Mouse (Mus musculus) heart, postnatal 4 days (tissue): ENCODE data around the gene Cpz. TPM values are rescaled to one million over a fixed set of nuclear protein-coding genes. Genes with fewer than 3 reads are reported as not detected.

Experiments used
- DNase-seq: peaks from one replicate; pipeline ENCODE4 v3.0.0; 2021
- total RNA-seq, 2 experiments: library from RNA; stranded (reverse); gene quantifications; 2 replicates each; pipeline ENCODE4 v1.2.3; 2021

The Cpz gene
- 1 to 10 TPM; 3.2 to 3.6 TPM for total RNA-seq

DNA sequence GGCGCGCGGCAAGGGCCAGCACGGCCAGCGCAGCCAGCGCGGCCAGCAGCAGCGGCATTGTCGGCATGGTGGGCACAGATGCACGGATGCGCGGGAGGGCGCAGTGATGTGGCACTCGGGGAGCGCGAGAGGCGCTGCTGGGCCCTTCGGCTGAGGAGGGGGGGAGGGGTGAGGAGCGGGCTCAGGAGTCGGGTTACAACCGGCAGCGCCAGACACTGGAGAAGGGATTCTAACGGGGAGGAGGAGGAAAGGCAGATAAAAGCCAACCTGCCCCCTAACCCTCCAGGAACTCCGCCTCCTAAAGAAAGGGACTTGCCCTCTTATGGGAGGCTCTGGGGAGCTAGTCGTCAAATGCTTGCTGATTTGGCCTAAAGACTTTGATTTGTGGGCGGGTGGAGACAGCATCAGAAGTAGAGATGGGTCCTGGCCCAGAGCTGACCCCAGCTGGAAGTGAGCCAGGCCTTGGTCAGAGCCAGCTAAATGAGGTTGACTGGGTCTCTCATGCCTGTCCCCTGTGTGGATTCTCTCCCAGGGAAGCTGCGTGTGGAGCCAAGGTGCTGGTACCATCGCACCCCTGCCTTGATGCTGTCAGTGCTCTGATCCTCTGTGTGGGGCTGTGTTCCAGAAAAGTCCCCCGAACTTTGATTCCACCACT, at the start of gene Cpz:
TSS of gene Cpz (minus strand) at position 230 of the 655 bp plus-strand sequence.
- DNase-seq: peak; percentile 68

- DNase-seq: peak; percentile 93
These were observed 49.4 kb upstream of the Cpz start, which contains the start of gene Trmt44 for GRCm38 (mm10) chr5:35574653-35575599. TSS of gene Trmt44 (minus strand) at chr5:35575070.

GRCm38 (mm10) chr5:35571546-35571945, 46.0 kb upstream of the Cpz start:
- no peak for DNase-seq

- no peak for DNase-seq
These were observed 41.1 kb upstream of the Cpz start for GRCm38 (mm10) chr5:35566632-35567031.

DNA sequence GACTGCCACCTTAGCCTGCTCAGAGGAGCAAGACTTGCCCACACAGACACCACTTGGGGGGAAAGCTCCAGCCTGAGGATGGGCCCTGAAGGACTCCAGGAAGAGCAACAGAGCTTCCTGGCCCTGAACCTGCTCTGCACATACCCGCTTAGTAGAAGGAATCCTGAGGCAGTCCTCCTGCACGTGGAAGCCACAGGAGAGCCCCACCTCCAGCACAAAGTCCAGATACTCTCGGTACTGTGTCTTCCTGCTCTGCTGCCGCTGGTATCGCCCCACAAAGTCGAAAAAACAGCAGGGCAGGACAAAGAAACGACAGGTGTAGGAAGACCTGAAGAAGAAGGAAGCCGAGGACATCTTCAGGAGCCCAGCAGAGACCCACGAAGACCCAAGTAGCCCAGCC, 39.7 kb upstream of the Cpz start:
- DNase-seq: no peak

GRCm38 (mm10) chr5:35563449-35563848, 38.0 kb upstream of the Cpz start:
- peak; percentile 87 for DNase-seq

DNA sequence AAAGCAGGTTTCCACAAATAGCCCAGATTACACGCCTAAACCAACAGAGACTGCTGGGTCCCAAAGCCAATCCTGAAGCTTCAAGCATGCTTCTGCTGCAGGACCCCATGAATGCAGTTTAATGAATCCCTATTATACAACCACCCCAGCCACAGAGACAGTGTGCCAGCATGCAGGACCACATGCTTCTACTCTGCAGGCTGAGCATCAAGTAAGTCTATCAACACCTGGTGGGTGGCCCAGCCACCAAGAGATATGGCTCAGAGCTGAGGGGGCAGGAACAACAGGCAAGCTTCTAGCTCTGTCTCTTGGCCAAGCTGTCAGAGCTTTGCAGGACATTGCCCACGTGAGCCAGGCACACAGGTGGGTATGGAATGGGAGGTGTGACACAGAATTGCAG, 37.1 kb upstream of the Cpz start:
- DNase-seq: no peak

- peak; percentile 50 for DNase-seq
These were observed 33.9 kb upstream of the Cpz start for GRCm38 (mm10) chr5:35559447-35559846.

DNA sequence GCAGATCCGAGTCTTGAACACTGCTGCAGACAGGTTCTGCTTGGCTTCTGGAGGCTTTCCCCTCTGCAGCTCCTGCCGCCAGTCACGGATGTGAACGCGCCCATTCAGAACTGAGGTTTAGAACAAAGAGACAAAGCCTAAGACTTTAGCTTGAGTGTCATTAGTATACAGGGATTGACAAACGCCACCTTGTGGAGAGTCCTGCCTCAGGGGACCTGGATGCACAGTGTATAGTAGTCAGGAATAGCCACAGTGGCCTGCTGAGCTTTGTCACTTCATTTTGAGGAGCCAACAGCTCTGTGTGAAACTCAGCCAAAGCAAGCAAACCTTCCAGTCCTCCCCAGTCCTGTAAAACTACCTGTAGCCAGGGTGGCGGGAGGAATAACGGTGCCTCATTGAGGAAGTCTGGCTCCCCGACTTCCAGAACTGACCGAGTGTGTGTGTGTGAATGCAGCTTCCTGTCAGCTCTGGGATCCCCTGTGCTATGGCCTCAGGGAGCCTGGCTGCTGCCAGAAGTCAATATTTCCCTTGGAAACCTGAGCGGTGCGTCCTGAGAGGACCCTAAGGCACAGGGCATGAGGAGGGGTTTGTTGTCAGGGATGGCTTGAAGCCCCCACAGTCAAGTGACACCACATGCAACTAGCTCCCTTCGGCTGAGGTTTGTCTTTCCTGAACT, 32.6 kb upstream of the Cpz start:
- DNase-seq: peak; percentile 37

DNA sequence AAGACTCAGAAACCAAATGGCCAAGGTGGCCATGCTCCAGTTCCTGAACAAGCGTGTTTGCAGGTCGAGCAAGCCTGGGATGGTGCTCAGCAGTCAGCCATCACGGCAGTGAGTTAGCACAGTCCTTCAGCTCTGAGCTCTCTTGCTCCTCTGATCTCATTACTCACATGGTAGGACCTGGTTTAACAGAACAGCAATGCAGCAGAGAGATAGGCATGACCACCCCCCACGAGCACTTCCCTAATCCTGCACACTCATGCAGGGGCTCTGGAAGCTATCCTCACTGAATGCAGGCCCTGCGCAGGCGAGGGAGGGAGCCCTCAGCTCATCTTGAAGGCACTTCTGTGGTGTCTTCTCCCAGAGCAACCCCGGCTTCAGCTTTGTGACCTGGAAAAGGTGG, 30.9 kb upstream of the Cpz start:
- DNase-seq: no peak

DNA sequence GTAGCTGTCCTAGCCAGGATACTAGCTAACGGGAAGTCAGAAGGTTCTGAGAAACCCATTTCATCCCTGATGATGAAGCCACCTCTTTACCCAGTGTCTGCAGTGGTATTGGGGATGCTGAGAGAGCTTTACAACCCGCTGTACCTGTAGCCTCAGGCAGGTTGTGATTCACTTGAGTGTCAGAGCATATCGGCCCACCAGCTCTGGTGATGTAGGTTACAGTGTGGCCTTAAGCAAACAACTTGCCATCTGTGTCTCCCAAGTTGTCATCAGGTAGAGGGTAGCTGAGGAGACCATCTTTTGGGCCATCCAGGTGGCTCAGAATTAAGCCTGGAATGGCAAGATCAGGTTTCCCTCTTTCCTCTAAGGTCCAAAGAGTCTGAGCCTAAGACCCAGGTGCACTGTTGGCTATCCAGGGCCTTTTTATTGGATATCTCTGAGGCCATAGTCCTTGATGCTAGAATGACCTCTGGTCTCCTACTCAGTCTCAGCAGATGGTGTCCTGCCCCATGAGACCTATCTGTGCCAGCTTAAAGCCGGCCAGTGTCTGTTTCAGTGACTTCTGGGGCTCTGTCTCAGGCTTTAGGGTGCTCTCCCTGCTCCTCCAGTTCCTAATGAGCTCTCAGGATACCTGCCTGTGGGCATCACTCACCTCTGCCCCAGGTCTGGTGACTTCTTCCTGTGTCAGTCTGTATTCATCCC, 27.5 kb upstream of the Cpz start:
- DNase-seq: no peak

GRCm38 (mm10) chr5:35551855-35552837, 26.6 kb upstream of the Cpz start:
- no peak for DNase-seq

- no peak for DNase-seq
These were observed 20.6 kb upstream of the Cpz start for GRCm38 (mm10) chr5:35546127-35546526.

DNA sequence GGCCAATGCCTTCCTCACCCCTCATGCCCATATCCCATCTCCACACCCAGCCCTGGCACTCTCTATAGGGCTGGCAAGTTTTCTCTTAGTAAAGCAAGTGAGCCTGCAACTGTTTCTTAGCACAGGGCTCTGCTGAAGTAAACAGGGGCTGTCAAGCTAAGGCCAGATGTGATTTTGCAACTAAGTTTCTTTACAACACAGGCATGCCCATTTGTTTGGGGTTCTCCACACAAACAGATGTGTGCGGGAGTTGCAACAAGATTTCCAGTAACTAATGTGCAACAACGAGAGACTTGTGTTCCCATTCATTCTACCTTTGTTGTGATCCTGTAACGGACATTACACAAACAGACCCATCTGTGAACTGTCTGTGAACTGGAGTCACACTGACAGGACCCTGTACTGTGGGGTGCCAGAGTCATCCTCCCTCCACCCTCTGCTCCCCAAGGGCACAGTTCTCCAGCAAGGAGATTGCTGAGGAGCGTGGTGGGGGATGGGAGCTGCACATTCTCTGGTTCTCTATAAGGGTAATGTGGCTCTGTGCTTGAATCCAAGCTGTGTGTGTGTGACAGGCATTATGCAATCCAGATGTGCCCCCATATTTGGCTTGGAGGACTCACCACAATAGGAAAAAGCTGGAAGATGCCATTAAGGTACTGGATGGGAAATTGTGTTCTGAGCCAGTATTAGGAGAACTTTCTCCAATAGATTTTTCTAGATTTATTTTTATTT, 15.7 kb upstream of the Cpz start:
- no peak for DNase-seq

DNA sequence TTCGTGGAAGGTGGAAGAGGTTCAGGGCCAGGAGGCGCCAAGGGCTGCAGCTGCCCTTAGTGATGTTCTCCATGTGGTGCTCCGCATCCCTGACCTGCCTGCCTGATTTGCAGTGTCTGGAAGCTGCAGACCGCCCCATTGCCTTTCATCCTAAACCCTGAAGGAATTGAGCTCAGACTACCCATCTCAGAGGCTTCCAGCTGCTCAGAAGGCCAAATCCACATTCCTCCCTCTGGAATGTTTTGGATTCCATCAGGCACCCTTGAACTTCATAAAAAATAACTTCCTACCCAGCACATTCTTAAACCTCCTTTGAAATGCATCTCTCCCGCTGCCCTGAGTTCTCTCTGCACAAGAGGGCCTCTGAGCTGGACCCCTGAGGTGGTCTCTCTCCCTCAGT, 15.1 kb upstream of the Cpz start:
- no peak for DNase-seq

GRCm38 (mm10) chr5:35539576-35539975, 14.1 kb upstream of the Cpz start:
- DNase-seq: no peak

- DNase-seq: no peak
These were observed 12.5 kb upstream of the Cpz start for GRCm38 (mm10) chr5:35538022-35538421.

- no peak for DNase-seq
These were observed 12.0 kb upstream of the Cpz start for GRCm38 (mm10) chr5:35537474-35537873.

GRCm38 (mm10) chr5:35536271-35536670, 10.8 kb upstream of the Cpz start:
- no peak for DNase-seq

GRCm38 (mm10) chr5:35531586-35531985, 6.1 kb upstream of the Cpz start:
- DNase-seq: peak; percentile 63
